Mouse (Mus musculus) left cerebral cortex, adult 2 months (tissue): Measurements from ENCODE around the gene Apoc1. TPM values are rescaled to one million over a fixed set of nuclear protein-coding genes. Genes with fewer than 3 reads are reported as not detected.

ENCODE experiments used
- DNase-seq, 2 experiments: peaks; one replicate each; pipeline ENCODE4 v3.0.0; 2021 to 2022; ENCODE audit warnings: low spot score in 2 of 2, mixed read lengths in 1 of 2; ENCODE audit errors: extremely low spot score in 1 of 2
- H3K27ac ChIP-seq: fragments of 200-600 bp; 2 replicates; pipeline ENCODE4 v1.8.1; 2022
- H3K4me3 ChIP-seq: fragments of 200-600 bp; 2 replicates; pipeline ENCODE4 v1.8.1; 2022
- CTCF ChIP-seq: fragments of 200-600 bp; IDR thresholded peaks from 2 replicates; pipeline ENCODE4 v1.8.1; 2022; ENCODE audit warnings: antibody characterized with exemption, mild to moderate bottlenecking, moderate library complexity
- intact Hi-C: fragments of 180-260 bp; cut with DNase I; formaldehyde crosslinking; loops from one replicate; pipeline ENCODE4 v1.15.1; 2025
- total RNA-seq, 2 experiments: library from RNA; stranded (reverse); gene quantifications; 2 replicates each; pipeline ENCODE4 v1.2.3; 2021

The Apoc1 gene
- total RNA-seq, 2 experiments from 2014 or later, result 3.5 to 3.7 TPM

- no peak for DNase-seq
- Histone ChIP-seq H3K27ac (no peak overlapping the region), H3K4me3 (no peak overlapping the region)
- no peak for TF ChIP-seq CTCF
- intact Hi-C loops, result loop anchor here (10.0 kb wide), 1 partner anchor 713 kb away; the partner anchor contains the start of gene Irf2bp1
Observed at GRCm38 (mm10) chr7:19717346-19717745, 24.9 kb upstream of the Apoc1 start.

- Histone ChIP-seq H3K27ac (peak overlapping the region; percentile 89), H3K4me3 (no peak overlapping the region)
- TF ChIP-seq CTCF, result no peak
- DNase-seq, result no peak
- intact Hi-C loops, result loop anchor here (10.0 kb wide), 1 partner anchor 712 kb away; the partner anchor contains the start of gene Irf2bp1
Observed at GRCm38 (mm10) chr7:19716822-19717221, 24.4 kb upstream of the Apoc1 start.

- no peak for DNase-seq
- Histone ChIP-seq H3K27ac (peak overlapping the region; percentile 89), H3K4me3 (peak overlapping the region; percentile 48)
- no peak for TF ChIP-seq CTCF
- intact Hi-C loops, result loop anchor here (10.0 kb wide), 1 partner anchor 711 kb away; the partner anchor contains the start of gene Irf2bp1
Observed at GRCm38 (mm10) chr7:19716055-19716682, 23.7 kb upstream of the Apoc1 start.

GRCm38 (mm10) chr7:19715239-19716054 is 23.0 kb upstream of the Apoc1 start, which contains the start of gene Tomm40:
TSS of gene Tomm40 (minus strand) at chr7:19715438.
- intact Hi-C loops, result loop anchor here (10.0 kb wide), 1 partner anchor 711 kb away; the partner anchor contains the start of gene Irf2bp1
- peak within 1 kb of the TSS; percentile 91 for H3K4me3 ChIP-seq
- DNase-seq, result peak; percentile 97 to 99
- no peak for TF ChIP-seq CTCF
- H3K27ac ChIP-seq, result peak within 1 kb of the TSS; percentile 90

- peak in 1 of 2 experiments; percentile 47 for DNase-seq
- no peak for TF ChIP-seq CTCF
- peak overlapping the region; percentile 91 for H3K4me3 ChIP-seq
- H3K27ac ChIP-seq, result peak overlapping the region; percentile 90
- intact Hi-C loops, result loop anchor here (10.0 kb wide), 1 partner anchor 710 kb away; the partner anchor contains the start of gene Irf2bp1
Observed at GRCm38 (mm10) chr7:19714836-19715235, 22.4 kb upstream of the Apoc1 start.

GRCm38 (mm10) chr7:19713598-19713997 is 21.1 kb upstream of the Apoc1 start:
- TF ChIP-seq CTCF, result no peak
- H3K4me3 ChIP-seq, result no peak overlapping the region
- H3K27ac ChIP-seq, result no peak overlapping the region
- intact Hi-C loops, result loop anchor here (1.0 to 10.0 kb wide), 2 partner anchors 44 to 709 kb away; partner anchors contain the start of gene Irf2bp1
- DNase-seq, result no peak

- no peak overlapping the region; the same call in 1 of the 2 replicates for H3K27ac ChIP-seq
- H3K4me3 ChIP-seq, result no peak overlapping the region
- no peak for DNase-seq
- peak; percentile 54 for TF ChIP-seq CTCF
- intact Hi-C loops, result loop anchor here (1.0 to 10.0 kb wide), 2 partner anchors 44 to 708 kb away; partner anchors contain the start of gene Irf2bp1
Observed at GRCm38 (mm10) chr7:19713196-19713595, 20.7 kb upstream of the Apoc1 start.

GRCm38 (mm10) chr7:19712414-19712813 is 20.0 kb upstream of the Apoc1 start:
- intact Hi-C loops, result loop anchor here (10.0 kb wide), 1 partner anchor 708 kb away; the partner anchor contains the start of gene Irf2bp1
- DNase-seq, result no peak
- TF ChIP-seq CTCF, result peak; percentile 61
- H3K27ac ChIP-seq, result no peak overlapping the region
- H3K4me3 ChIP-seq, result no peak overlapping the region

- no peak for DNase-seq
- Histone ChIP-seq H3K4me3 (no peak overlapping the region), H3K27ac (no peak overlapping the region)
- intact Hi-C loops, result loop anchor here (10.0 kb wide), 1 partner anchor 706 kb away; the partner anchor contains the start of gene Irf2bp1
- TF ChIP-seq CTCF, result no peak
Observed at GRCm38 (mm10) chr7:19710650-19711049, 18.2 kb upstream of the Apoc1 start.

GRCm38 (mm10) chr7:19705271-19705670 is 12.8 kb upstream of the Apoc1 start:
- TF ChIP-seq CTCF, result no peak
- DNase-seq, result no peak
- intact Hi-C loops, result no loop called here
- Histone ChIP-seq H3K27ac (no peak overlapping the region), H3K4me3 (no peak overlapping the region)

GRCm38 (mm10) chr7:19704475-19704874 is 12.0 kb upstream of the Apoc1 start:
- Histone ChIP-seq H3K27ac (no peak overlapping the region), H3K4me3 (no peak overlapping the region)
- no peak for DNase-seq
- intact Hi-C loops, result loop anchor here (5.0 kb wide), 1 partner anchor 297 kb away; no protein-coding TSS in a partner anchor
- TF ChIP-seq CTCF, result no peak
